Mouse (Mus musculus) liver, embryonic 14.5 days (tissue): ENCODE data around the gene Pik3r1. TPM values are rescaled to one million over a fixed set of nuclear protein-coding genes. Genes with fewer than 3 reads are reported as not detected.
A peak's percentile ranks its signal among the peaks of the same experiment; 100 is the strongest.

Experiments
- ATAC-seq: fragments of 200-750 bp; cut with Nextera tagmentation; 2 replicates; pipeline ENCODE4 v1.8.0; 2017; ENCODE audit warnings: moderate number of reproducible peaks, mild to moderate bottlenecking, moderate library complexity; ENCODE audit not compliant: insufficient read depth
- DNase-seq, 3 experiments: peaks; one replicate each; pipeline ENCODE4 v3.0.0-alpha.2; 2012 to 2013; ENCODE audit warnings: low read depth in 3 of 3, low spot score in 3 of 3
- H3K27ac ChIP-seq: fragments of 300-500 bp; sonication (generic); 2 replicates; pipeline ENCODE4 v1.5.1; 2014; ENCODE audit warnings: moderate library complexity, mild to moderate bottlenecking, control low read depth, inconsistent platforms
- H3K27me3 ChIP-seq: fragments of 300-500 bp; sonication (generic); 2 replicates; pipeline ENCODE4 v1.6.1; 2014; ENCODE audit warnings: mild to moderate bottlenecking, low read length, moderate library complexity; ENCODE audit not compliant: control insufficient read depth, insufficient read depth
- H3K36me3 ChIP-seq: fragments of 300-500 bp; sonication (generic); replicated peaks from 2 replicates; pipeline ENCODE4 v1.6.1; 2014; ENCODE audit warnings: low read depth; ENCODE audit not compliant: control insufficient read depth, insufficient read depth
- H3K4me1 ChIP-seq, 2 experiments: fragments of 200-500 bp in 1 of 2; fragments of 300-500 bp in 1 of 2; sonication (generic) in 1 of 2; replicated peaks; 2 replicates each; pipeline ENCODE4 v1.6.1; 2012 to 2014; ENCODE audit warnings: antibody characterized with exemption in 1 of 2, inconsistent platforms in 1 of 2, low read length in 1 of 2; ENCODE audit not compliant: control insufficient read depth in 2 of 2, insufficient read depth in 2 of 2
- H3K4me2 ChIP-seq: fragments of 300-500 bp; sonication (generic); 2 replicates; pipeline ENCODE4 v1.6.1; 2014; ENCODE audit warnings: low read depth, mild to moderate bottlenecking, control low read depth, moderate library complexity
- H3K4me3 ChIP-seq, 2 experiments: fragments of 200-500 bp in 1 of 2; fragments of 300-500 bp in 1 of 2; sonication (generic) in 1 of 2; 2 replicates each; pipeline ENCODE4 v1.5.1; 2012 to 2014; ENCODE audit warnings: low read depth in 2 of 2, low read length in 2 of 2, mild to moderate bottlenecking in 2 of 2, control low read depth in 1 of 2, inconsistent platforms in 1 of 2, moderate library complexity in 1 of 2; ENCODE audit not compliant: insufficient read depth in 1 of 2
- H3K9ac ChIP-seq: fragments of 300-500 bp; sonication (generic); replicated peaks from 2 replicates; pipeline ENCODE4 v1.6.1; 2014; ENCODE audit warnings: mild to moderate bottlenecking, control low read depth, moderate library complexity
- H3K9me3 ChIP-seq: fragments of 300-500 bp; sonication (generic); 2 replicates; pipeline ENCODE4 v1.6.1; 2016; ENCODE audit warnings: low read length, mixed read lengths; ENCODE audit not compliant: control insufficient read depth
- CTCF ChIP-seq: IDR thresholded peaks from 2 replicates; pipeline ENCODE4 v1.5.1; 2016; ENCODE audit warnings: antibody characterized with exemption, low read depth, control low read depth
- EP300 ChIP-seq: IDR thresholded peaks from 2 replicates; pipeline ENCODE4 v1.6.1; 2016; ENCODE audit warnings: antibody characterized with exemption, low read depth
- WGBS: fragments of 180-500 bp; shearing (Covaris S2); extraction: QIAGEN DNeasy Blood & Tissue Kit; methylation state at CpG from one replicate; pipeline ENCODE4 v1.1.7; 2014; ENCODE audit not compliant: insufficient replicate concordance; 5-methylcytosine and 5-hydroxymethylcytosine counted together
- polyA plus RNA-seq, 2 experiments: library from polyadenylated mRNA; depleted of rRNA in 1 of 2; stranded (reverse) in 1 of 2; unstranded in 1 of 2; fragments of >200 nt; fragmentation: Nextera tagmentation in 1 of 2; extraction: Ambion mirVana in 1 of 2; gene quantifications; 2 replicates each; pipeline versions ENCODE4 v1.2.1 to v1.2.3; 2012 to 2014

Pik3r1 gene
- polyA plus RNA-seq, 2 experiments: 10.3 to 23.7 TPM

DNA sequence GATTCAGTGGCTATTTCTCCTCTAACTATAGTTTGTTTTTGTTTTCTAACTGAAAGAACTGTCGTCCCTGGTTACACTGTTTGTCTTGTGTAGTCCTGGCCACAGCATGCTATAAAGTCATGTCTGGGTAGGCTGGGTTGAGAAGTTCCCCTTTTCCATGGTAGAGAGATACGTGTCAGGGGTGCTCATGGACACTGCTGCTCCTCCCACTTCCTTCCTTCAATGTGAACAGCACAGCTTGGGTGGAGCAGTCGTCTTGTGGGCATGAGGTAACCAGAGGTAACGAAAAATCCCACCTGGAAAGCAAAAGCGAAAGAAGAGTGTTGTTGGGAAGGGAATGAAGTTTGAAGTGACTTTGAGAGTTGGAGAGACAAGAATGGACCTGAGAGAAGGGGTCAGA, 104.0 kb downstream of the Pik3r1 start:
- WGBS: 13% methylated on average over 5 of the region's 5 CpGs
- H3K27me3 ChIP-seq: no peaks in the 10 kb centered on the region
- no peak overlapping the region for H3K9ac ChIP-seq
- peak overlapping the region; percentile 23; the same call in 1 of the 2 replicates for H3K4me2 ChIP-seq
- DNase-seq (no peak), ATAC-seq (no peak)
- TF ChIP-seq CTCF: no peak
- TF ChIP-seq EP300: no peak
- no peak overlapping the region for H3K27ac ChIP-seq
- peaks cover 28 to 34% of the 10 kb centered on the region in 2 experiments for H3K4me1 ChIP-seq
- no peaks in the 10 kb centered on the region for H3K36me3 ChIP-seq
- no peaks in the 10 kb centered on the region; the same call in 1 of the 2 replicates for H3K9me3 ChIP-seq
- no peak overlapping the region for H3K4me3 ChIP-seq

DNA sequence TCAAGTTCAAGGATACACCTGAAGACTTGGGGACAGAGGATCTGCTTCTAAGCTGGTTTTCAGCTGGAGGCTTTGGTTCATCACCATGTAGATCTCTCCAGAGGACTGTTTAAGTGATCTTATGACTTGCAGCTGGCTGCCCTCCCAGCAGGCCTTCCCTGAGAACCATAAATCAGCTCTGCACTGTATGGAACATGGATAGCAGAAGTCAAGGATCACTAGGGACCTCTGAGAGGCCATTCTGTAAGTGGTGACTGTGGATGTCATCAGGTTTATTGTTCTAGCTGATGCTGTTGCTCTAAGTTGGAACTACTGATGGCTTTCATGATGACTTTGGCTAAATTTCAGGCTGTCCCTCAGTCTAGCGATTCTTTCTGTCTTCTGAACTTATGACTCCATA, 105.1 kb downstream of the Pik3r1 start:
- no peak for DNase-seq
- Histone ChIP-seq H3K9ac (no peak overlapping the region), H3K4me1 (peaks cover 32 to 42% of the 10 kb centered on the region in 2 experiments), H3K27ac (no peak overlapping the region), H3K4me2 (no peak overlapping the region), H3K9me3 (no peaks in the 10 kb centered on the region), H3K27me3 (no peaks in the 10 kb centered on the region), H3K36me3 (no peaks in the 10 kb centered on the region), H3K4me3 (no peak overlapping the region)
- ATAC-seq: no peak
- no peak for TF ChIP-seq CTCF
- no peak for TF ChIP-seq EP300
- WGBS: 52% methylated on average over 1 of the region's 1 CpGs

DNA sequence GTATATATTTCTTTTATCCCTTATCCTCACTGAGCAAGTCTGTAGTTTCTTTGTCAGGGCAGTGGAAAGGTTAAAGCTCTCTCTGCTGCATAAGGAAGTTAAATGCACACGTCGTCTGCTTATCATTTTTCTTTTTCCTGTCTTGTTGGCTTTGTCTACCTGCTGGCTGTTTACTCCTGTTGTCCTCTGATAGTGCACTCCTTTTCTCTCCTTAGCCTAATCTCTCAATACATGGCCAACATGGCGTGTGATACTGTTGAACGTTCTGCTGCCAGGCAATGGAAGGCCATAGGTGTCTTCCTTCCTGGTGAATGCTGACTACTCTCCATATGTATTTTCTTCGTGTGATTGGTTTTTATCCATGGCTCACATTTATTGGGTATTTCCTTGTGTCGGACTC, 106.5 kb downstream of the Pik3r1 start:
- ATAC-seq (peak; percentile 75), DNase-seq (peak; percentile 41 to 59 (median 55))
- H3K9ac ChIP-seq: no peak overlapping the region
- 7% methylated on average over 6 of the region's 6 CpGs for WGBS
- H3K4me2 ChIP-seq: peak overlapping the region; percentile 0; the same call in 1 of the 2 replicates
- no peak overlapping the region for H3K4me3 ChIP-seq
- H3K27me3 ChIP-seq: no peaks in the 10 kb centered on the region
- H3K9me3 ChIP-seq: no peaks in the 10 kb centered on the region
- no peak overlapping the region for H3K27ac ChIP-seq
- no peak for TF ChIP-seq CTCF
- TF ChIP-seq EP300: peak; percentile 90
- peaks cover 32 to 44% of the 10 kb centered on the region in 2 experiments for H3K4me1 ChIP-seq
- H3K36me3 ChIP-seq: no peaks in the 10 kb centered on the region

- DNase-seq: no peak
- Histone ChIP-seq H3K4me3 (no peak overlapping the region), H3K9ac (no peak overlapping the region), H3K27ac (no peak overlapping the region), H3K4me1 (peaks cover 32 to 41% of the 10 kb centered on the region in 2 experiments), H3K9me3 (no peaks in the 10 kb centered on the region), H3K36me3 (no peaks in the 10 kb centered on the region), H3K27me3 (no peaks in the 10 kb centered on the region), H3K4me2 (no peak overlapping the region)
- ATAC-seq: no peak
- no peak for TF ChIP-seq CTCF
- no peak for TF ChIP-seq EP300
- WGBS: 81% methylated on average over 2 of the region's 2 CpGs
These were observed 107.8 kb downstream of the Pik3r1 start for GRCm38 (mm10) chr13:101660187-101660586.

DNA sequence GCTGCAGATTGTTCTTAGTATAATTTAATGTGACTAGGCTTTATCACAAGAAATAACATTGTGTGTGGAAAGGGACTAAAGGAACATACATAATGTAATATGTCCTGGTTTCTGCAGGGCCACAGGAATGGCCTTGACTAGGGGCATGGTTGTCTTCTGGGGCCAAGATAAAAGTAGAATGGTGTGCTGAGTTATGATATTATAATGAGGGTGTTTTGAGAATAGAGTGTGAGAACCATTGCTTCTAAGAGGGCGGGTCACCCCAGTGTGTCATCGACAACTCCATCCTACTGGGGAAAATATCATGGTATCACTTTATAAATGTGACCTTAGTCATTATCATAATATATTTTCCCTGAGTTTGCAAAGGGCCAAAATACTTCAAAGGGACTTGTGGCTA, 115.9 kb downstream of the Pik3r1 start:
- H3K4me3 ChIP-seq: no peak overlapping the region
- no peak overlapping the region for H3K27ac ChIP-seq
- H3K4me1 ChIP-seq: peaks cover 0 to 2% of the 10 kb centered on the region in 2 experiments; a peak in 1 of 4 replicates
- ATAC-seq (no peak), DNase-seq (no peak)
- H3K9me3 ChIP-seq: no peaks in the 10 kb centered on the region
- 79% methylated on average over 2 of the region's 2 CpGs for WGBS
- TF ChIP-seq CTCF (no peak), EP300 (no peak)
- H3K4me2 ChIP-seq: no peak overlapping the region
- no peaks in the 10 kb centered on the region for H3K27me3 ChIP-seq
- no peak overlapping the region for H3K9ac ChIP-seq
- no peaks in the 10 kb centered on the region for H3K36me3 ChIP-seq
